Mouse (Mus musculus) adrenal gland, adult 8-10 months (tissue): ENCODE results near the gene Clpb. TPM values are rescaled to one million over a fixed set of nuclear protein-coding genes. Genes with fewer than 3 reads are reported as not detected.
A peak's percentile ranks its signal among the peaks of the same experiment; 100 is the strongest.

Experiments used
- DNase-seq: peaks from one replicate; pipeline ENCODE4 v3.0.0; 2022
- total RNA-seq, 4 experiments: library from RNA; stranded (reverse); gene quantifications; 2 replicates each; pipeline ENCODE4 v1.2.4; 2022

Clpb gene
- total RNA-seq, 4 experiments from 2014 or later = 67.7 to 90.7 (median 77.9) TPM

DNA sequence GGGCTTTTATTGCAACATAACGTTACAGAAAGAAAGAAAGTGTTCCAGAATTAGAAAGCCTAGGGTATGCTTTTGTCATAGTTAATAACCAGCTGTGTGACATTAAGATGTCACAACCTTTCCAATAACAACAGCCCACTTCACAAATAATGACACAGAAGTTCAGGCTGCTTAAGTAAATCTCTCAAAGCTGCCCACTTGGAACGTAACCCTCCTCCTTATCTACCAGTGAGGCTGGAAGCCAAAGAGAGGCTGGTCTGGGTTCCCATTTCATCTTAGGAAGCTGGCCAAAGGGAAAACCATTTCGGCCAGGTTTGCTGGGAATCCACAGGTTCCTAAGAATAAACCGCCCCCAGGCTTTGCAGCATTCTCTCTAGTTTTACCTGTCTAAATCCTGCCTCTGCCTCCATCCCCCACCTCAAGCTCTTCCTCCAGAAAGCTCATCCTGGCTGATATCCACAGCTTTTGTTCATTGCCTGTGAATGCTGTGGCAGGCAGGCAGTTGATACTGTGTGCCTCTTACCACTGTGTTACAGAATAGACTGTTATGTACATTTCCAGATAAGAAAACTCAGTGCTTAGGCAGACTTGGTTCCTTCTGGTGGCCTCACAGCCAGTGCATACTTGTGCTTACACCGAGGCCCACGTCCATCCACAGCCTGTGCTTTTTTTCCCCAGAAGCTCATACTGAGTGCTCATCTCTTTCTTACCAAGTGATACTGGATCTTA is 12.8 kb downstream of the Clpb start:
- no peak for DNase-seq

DNA sequence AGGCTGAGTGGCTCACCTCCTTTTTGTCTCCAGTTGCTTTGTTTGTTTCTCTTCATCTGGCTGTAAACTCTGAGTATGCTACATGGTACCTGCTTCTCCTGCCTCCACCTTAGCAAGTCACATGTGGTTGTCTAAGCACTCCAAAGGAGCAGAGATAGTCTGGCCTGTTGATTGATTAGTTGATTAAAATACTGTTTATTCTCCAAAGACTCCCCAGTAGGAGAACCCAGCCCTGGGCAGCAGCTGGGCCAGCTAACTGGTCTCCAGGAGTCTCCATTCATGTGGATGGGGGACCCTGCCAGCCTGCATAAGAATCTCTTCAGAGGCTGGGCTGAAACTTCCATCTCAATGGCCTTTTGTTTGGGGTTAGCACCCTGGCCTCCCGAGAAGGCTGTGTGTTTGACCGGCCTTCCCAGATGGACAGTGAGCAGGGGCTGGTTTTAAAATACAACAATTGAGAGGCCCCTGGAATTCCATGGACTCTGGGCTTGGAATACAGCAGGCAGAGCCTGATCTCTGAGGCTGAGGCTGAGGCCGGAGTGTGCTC is 13.4 kb downstream of the Clpb start:
- no peak for DNase-seq

DNA sequence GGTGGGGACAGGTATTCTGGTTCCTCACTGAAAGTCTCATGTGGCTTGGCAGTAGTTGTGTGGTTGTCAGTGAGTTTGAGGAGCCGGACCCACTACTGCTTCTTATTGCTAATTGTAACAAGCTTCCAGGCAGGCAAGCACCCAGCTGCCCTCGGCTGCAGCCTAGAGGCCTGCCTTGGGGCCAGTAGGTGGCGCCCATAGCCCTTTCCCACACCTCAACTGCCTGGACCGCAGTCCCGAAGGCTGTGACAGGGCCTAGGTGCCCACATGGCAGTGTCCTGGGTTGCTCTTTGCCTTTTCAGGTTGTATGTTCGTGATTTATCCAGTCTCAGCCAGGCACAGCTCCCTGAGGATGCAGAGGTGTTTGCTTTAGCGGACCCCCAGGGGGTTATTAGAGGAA is 16.2 kb downstream of the Clpb start:
- peak; percentile 66 for DNase-seq

DNA sequence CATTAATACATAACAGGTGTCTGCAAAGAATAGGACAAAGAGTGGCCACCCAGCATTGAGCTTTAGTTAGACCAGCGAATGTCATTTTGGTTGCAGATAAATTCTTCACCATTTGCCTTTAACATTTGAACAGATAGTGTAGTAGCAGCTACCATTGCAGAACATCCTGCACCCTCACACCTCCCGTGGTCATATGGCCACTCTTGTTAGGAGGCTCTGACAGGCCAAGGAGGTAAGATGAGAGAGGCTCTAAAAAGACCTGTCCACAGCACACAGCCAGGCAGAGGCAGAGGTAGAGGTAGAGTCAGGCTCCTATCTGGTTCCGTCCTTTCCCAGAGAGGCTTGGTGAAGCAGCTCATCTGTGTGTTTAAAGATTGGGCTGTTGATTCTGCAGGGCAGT is 17.5 kb downstream of the Clpb start:
- DNase-seq = no peak

DNA sequence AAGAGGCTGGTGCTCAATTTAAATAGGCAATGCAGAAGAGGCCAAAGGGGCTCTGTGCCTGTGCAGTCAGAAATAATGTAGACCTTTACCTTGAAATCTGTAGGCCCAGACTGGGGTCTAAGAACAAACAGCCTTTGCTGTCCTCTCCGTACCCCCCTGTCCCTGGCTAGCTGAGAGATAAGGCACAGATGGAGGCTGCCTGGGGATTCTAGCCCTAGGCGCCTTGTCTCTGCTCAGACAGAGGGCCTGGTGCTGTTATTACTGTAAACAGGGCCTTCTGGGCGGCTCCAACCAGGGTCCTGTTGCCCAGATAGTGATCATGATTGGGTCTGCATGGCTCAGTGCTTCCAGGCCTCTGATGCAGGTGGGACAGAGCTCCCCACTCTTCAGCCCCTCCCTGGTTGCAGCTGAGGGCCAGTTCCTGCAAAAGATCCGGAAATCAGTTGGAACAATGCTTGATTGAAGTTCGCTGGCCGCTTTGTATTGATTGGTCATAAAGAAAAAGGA is 18.2 kb downstream of the Clpb start:
- peak; percentile 26 for DNase-seq

DNA sequence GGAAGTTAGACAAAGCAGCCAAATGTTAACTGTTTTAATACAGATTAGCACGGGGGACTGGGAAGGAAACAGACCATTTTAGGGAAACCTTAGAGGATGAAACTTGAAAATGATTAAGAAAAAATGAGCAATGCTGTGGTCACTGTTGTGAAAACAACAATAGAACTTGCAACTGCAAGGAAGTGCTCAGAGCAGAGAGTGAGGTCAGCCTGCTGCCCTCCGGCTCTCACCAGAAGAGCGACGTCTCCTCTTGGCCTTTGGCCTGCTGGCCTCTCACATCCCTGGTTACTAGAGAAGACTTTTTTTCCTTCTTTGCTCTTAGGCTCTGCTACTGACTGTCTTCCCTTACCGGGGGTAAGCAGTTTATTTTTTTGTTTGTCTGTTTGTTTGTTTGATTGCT is 19.5 kb downstream of the Clpb start:
- DNase-seq = no peak

DNA sequence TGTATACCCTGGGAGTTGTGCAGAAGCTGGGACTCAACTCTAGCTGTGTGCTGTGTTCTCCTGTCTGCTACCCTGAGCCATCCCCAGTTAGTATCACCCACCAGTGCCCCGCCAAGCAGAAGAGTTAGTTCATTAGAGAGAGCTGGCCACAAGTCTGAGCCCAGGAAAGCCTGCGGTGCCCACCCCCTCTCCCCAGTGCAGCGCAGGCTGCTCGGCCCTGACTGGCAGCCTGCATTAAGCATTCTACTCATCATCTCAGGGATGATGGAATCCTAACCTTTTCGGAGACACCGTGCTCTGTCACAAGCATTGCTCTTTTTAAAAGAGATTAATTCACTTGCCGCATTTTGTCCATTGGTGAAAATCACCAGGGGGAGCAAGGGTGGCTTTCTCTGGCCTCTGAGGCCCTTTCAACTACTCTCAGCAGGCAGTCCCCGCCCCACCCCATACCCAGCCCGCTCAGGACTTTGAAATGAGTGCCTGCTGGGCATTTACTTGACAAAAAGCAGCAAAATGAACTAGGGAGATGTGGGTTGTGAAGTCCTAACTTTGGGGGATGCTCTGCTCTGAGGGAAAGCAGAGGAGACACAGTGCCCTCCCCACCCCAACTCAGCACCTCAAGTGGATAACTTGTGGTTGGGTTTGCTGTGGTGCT is 20.7 kb downstream of the Clpb start:
- no peak for DNase-seq

DNA sequence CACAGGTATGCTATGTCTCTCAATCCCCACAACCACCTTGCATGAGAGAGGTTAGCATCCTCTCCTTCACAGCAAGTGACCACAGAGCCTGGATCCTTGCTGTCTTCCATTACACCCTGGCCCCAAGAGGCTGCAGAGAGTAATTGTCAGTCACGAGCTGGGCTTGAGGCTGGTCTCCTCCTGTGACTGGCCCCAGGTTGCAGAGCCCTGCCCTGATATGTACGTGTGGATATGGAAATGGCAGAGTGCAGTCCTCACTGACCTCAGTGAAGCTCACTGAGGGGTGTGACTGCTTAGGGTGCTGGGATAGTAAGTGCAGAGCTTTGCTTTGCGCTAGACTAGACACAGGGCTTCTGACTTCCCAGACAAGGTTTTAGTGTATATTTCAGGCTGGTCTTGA is 21.2 kb downstream of the Clpb start:
- no peak for DNase-seq

DNA sequence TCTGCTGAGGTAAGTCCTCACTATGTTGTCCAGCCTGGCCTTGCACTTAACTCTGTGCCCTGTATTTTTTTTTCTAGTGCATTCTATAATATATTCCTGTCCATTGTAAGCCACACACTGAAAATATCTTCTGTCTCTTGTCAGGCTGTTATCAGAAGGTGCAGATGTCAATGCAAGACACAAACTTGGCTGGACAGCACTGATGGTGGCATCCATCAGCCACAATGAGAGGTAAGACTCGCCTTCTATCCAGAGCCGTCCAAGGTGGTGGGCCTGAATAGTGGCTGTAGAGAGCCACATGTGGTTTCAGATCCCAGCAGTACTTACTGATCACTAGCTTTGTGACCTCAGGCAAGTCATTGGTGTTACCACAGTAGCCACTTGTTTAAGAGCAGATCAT is 23.7 kb downstream of the Clpb start:
- DNase-seq = no peak

DNA sequence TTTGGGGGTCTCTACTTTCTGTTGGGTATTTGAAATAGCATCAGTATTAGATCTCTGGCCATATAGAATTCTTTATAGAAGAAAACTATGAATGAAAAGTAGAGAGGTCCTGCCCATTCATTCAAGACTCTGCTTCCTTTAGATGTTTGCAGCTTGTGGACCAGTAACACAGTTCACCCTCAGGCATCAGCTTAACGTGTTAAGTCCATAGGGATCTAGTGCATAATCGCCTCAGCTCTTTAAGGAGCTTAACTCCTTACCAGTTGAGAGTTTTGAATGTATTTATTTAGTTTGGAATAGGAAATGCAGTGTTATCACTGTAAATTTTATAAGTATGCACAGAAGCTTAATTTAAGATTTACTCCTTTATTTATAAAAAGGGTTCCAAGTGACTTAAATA is 27.0 kb downstream of the Clpb start:
- DNase-seq = no peak

DNA sequence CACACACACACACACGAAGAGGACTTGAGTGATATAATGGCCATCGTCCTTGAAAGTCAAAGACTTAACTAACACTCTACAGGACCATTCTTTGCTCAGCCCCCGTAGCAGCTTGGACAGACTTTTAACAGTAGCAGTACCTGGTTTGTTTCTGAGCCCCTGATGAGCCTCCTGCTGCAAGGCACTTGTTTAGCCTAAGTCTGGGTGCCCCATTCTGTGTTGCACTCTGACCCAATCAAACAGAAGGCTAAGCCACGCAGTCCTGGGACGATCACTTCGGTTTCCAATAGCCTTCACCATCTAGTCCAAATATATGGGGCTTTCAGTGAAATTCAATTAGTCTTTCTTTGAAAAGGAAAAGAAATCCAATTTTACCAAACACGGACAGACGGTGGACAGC is 28.4 kb downstream of the Clpb start:
- DNase-seq = no peak

DNA sequence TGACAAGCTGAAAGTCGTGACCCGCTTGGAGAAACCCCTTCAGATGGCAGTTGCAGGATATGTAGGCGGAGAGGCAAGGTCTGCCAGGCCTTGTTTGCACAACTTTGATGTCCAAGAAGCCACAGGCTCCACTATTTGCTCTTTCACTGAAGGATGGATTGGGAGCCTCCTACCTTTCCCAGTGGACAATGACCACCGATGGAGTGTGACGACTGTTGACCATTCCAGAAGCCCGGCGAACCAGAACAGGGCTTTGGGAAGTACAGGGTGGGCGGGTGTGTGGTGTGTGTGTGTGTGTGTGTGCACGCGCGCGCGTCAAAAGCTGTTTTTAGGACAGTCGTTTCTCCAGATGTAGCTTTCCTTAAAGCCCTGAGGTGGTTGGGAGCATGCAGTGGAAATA is 29.0 kb downstream of the Clpb start:
- no peak for DNase-seq

DNA sequence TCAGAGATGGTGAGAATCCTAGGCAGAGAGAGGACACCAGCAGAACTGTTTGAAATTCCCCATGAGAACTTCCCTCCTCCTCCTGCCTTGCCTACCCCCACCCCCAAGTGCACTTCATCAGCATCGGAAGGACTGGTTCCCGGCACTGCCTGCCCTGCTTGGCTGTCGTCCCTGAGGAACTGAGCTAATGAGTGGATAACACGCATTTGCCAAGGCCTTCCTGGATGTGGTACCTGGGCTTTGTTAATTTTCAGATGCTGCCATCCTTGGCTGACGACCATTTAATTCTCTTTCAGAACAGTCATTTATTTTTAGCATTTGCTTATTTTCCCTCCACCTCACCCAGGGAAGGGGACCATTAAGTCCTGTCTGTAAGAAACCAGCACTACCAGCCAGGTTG is 32.0 kb downstream of the Clpb start:
- no peak for DNase-seq

DNA sequence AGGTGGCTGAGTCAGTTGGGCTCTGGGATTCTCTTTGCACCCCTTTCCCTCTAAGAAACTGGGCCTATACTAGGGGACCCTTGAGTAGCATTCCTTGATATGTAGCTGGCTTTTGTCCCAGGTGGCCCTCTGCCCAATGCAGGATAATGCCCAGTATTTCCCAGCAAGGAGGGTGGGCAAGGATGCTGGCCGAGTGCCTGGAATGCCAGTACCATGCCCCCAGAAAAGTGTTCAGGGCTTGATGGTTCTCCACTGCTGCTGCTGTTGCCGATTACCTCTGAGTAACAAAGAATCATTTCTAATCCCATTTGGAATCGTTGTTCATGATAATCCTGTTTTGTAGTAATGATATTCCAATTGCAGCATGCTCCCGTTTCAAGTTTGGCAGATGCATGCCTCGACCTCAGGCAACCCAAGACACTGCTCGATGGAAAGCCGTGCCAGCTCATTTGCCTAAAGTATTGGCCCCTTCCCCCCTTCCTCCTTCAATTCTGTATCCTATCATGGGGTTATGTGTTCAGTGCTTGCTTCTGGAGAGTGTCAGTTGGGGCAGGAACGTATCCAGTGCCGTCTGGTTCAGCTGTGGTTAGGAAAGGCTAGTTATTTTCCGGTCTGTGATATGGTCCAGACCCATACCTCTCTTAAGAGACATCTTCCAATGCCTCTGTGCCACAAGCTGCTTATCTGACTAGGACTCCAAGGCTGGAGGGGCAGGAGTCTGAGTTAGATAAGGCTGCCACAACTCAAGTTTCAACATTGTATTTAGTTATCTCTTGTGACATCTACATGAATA is 33.7 kb downstream of the Clpb start:
- no peak for DNase-seq

DNA sequence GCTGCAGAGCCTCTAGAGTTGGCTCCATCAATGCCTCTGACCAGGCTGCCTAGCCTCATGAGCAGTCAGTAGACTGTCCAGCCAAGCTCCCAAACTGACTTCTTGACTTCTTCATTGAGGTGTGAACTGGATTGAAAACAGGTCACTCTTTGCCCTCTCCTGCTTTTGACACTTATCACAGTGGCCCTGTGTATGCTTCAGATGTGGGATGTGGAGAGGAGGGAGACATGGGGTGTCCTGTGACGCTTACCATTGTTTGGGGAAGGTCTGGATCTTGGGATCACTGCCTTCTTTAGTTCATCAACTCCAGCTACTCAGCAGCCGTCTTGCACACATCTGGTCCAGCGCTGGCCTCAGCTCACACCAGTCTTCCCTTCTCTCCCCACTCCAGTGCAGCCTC is 36.9 kb downstream of the Clpb start:
- DNase-seq = no peak

DNA sequence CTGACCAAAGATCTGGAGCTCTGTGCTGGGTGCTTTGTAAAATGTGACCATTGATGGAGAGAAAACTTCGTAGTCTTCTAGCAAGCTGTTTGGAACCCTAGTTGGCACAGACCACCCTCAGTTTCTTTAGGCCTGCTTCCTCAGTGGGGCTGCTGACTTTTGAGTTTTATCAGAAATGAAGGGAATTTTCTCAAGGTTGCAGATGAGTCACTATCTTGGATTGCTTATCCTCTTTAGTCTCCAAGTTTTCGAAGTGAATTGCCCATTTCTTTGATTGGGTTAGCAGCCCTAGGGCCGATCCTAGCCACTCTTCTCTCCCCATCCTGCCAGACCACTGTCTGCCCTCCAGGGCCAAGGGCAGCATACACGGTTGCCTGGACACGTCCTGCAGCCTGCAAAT is 39.3 kb downstream of the Clpb start:
- no peak for DNase-seq

DNA sequence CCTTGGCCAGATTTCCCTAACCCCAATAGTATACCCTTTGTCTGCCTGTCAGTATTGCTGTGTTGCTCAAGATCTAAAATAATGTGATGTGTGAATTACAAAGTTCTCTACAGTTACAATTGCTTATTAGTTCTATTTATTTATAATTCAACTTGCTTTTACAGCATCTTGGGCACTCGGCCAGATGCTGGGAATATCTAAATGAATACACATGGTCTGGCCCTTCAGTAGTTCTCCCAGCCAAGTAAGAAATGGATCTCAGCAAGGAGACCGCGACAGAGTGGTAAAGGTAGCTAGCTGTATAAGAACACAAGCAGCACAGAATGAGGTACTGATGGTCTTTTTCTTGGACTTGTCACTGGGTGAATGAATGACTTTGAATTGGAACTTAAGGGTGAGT is 46.2 kb downstream of the Clpb start:
- no peak for DNase-seq

DNA sequence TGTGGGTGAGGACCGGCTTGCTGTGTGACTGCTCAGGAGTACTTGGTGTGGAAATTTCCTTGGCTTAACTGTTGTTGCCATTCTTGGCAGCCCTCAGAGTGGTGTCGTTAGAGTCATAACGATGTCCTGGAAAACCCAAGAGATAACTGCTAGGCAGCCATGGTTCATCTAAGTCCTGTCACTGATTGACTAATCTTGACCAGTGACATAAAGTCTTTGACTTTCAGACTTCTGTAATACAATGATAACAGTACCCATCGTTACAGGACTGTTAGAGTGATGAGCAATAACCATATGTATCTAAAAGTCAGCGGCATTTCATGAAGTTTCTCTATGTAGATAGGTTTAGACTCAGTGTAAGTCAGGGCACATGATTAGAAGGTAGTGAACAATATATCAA is 46.8 kb downstream of the Clpb start:
- DNase-seq = no peak

DNA sequence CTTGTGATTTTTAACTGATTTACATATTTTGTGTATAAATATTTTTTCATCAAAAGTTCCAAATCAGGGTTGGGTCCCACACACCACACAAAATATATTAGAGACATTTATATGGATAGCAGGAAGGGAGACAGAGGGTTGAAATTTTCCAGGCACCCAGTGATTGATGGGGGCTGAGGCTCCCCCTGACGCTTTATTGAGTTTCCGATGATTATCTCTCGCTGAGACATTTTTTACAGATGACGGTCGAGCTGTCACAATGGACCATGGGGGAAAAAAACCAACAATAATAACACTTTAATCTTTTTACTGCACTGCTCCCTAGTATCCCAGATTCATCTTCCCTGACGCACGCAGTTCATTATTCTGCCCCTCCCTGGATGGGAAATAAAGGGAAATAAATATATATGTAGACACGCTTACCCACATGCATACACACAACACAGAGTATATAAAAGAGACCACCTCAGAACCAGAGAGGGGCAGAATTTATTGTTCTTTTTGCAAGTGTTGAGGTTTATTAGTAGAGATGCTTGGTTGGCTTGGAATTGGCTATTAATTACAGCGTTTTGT is 50.5 kb downstream of the Clpb start:
- no peak for DNase-seq

DNA sequence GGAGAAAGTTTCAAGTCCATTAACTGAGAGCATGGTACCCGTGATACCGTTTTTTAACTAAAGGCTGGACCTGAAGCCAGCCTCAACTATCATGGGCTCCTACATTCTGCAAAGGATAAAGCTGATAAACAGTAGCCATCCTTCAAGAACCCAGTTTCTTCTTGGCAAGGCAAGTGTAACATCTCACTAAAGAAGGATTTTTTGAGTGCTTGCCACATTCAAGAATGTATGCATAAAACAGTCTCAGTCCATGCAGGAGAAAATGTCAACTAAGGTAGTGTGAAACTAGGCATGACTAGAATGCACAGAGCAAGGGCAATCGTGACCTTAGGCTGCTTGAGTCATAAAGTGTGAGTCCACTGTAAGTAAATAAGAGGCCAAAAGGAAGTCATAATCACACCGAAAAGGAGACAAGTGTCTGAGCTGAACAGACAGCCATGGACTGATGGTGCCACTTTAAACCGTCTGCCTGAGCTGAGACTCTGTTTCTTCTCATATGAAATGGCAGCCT is 51.7 kb downstream of the Clpb start:
- DNase-seq = no peak

DNA sequence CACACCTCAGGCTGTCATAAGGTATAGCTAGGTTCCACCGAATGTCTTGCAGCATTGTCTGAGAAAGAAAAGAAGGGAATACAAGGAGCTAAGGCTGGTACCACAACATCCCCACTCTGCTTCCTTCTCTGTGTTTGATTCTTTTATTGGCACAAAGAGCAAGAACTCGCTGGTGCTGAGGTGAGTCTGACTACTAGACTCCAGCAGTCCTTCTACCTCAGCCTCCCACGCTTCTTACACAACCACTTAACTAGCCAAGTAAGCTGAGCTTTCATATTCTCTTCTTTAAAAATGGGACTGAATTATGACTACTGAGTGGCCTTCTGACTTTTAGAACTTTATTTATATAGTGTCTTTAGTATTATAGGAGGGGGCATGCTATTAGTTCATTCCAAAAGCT is 56.9 kb downstream of the Clpb start:
- DNase-seq = no peak

DNA sequence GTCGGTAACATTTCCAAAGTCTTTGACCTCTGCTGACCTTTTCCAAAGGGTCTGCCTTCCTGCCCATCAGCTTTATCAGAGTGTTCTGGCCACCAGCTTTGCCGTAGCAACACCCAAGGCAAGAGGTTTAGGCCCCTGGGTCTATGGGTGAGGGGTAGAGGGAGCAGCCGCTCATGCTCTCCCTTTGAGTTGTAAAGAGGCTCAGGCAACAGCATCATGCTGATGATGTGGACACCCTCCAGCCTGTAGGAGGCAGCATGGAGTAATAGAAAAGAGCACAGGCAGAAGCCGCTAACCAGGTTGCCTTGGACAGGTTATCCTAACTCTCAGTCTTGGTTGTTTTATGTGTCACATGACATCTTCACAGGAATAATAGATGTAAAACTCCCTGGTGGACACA is 61.6 kb downstream of the Clpb start:
- DNase-seq = no peak

DNA sequence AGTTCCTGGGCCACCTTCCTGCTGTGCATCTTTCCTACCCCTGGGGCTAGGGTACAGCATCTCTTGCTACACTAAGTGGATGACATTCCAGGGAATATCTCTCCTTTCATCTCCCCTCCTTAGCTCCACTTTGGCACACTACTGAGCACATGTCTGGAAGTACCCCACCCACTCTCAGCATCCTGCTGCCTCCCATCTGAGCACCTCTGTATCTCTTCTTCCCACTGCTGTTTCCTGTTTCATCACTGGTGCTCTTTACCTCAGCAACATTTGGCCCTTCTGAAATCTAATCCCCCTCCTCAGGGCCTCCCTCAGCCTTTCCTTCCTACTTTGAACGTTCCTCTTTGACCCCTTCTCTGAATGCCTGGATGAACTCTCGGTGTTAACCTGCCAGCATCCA is 63.5 kb downstream of the Clpb start:
- DNase-seq = no peak
